Mouse (Mus musculus): ENCODE measurements at regions not wholly inside any gene's neighbourhood (a gene's known extent, or its start where the extent isn't known, plus 50 kb on each side); places are given as distances from the start of the nearest gene placed in this dataset.

- no peaks in the 10 kb centered on the region for H3K79me2 ChIP-seq (ENCODE audit: control insufficient read depth, insufficient read depth)
- H3K79me3 ChIP-seq (ENCODE audit: low read depth) = no peaks in the 10 kb centered on the region
- H3K27me3 ChIP-seq (ENCODE audit: control insufficient read depth, insufficient read depth, insufficient read length) = no peaks in the 10 kb centered on the region
- no peak overlapping the region for H3K4me3 ChIP-seq (ENCODE audit: insufficient read depth, poor library complexity, severe bottlenecking)
- no peaks in the 10 kb centered on the region for H3K36me3 ChIP-seq (ENCODE audit: control insufficient read depth, insufficient read depth)
- no peak overlapping the region for H3ac ChIP-seq (ENCODE audit: control insufficient read depth, insufficient read length, low read depth)
- TF ChIP-seq MYOD1 (IDR thresholded peaks at IDR 0.05; ENCODE audit: control insufficient read depth, insufficient read length, low read depth) (no peak), CEBPB (IDR thresholded peaks at IDR 0.05; ENCODE audit: low read depth) (no peak), USF1 (IDR thresholded peaks at IDR 0.05; ENCODE audit: low read depth) (no peak), MYOG (IDR thresholded peaks at IDR 0.05; ENCODE audit: control insufficient read depth, extremely low read depth, insufficient read length) (no peak), CTCF (IDR thresholded peaks at IDR 0.05; ENCODE audit: control insufficient read depth, insufficient read depth, insufficient read length) (no peak), MAX (IDR thresholded peaks at IDR 0.05) (no peak), FOSL1 (IDR thresholded peaks at IDR 0.05; ENCODE audit: insufficient read depth, low read length, poor library complexity, severe bottlenecking) (no peak)
Observed at GRCm38 (mm10) chr3:115792606-115793005, 77.7 kb upstream of the S1pr1 start.

- Histone ChIP-seq H3K79me2 (ENCODE audit: control insufficient read depth, insufficient read depth) (no peaks in the 10 kb centered on the region), H3K27me3 (ENCODE audit: control insufficient read depth, insufficient read depth, insufficient read length) (no peaks in the 10 kb centered on the region), H3K4me3 (ENCODE audit: insufficient read depth, poor library complexity, severe bottlenecking) (no peak overlapping the region), H3ac (ENCODE audit: control insufficient read depth, insufficient read length, low read depth) (no peak overlapping the region), H3K36me3 (ENCODE audit: control insufficient read depth, insufficient read depth) (no peaks in the 10 kb centered on the region), H3K79me3 (ENCODE audit: low read depth) (no peaks in the 10 kb centered on the region)
- TF ChIP-seq MAX (IDR thresholded peaks at IDR 0.05) (no peak), FOSL1 (IDR thresholded peaks at IDR 0.05; ENCODE audit: insufficient read depth, low read length, poor library complexity, severe bottlenecking) (no peak), CTCF (IDR thresholded peaks at IDR 0.05; ENCODE audit: control insufficient read depth, insufficient read depth, insufficient read length) (no peak), CEBPB (IDR thresholded peaks at IDR 0.05; ENCODE audit: low read depth) (no peak), MYOG (IDR thresholded peaks at IDR 0.05; ENCODE audit: control insufficient read depth, extremely low read depth, insufficient read length) (no peak), USF1 (IDR thresholded peaks at IDR 0.05; ENCODE audit: low read depth) (no peak), MYOD1 (IDR thresholded peaks at IDR 0.05; ENCODE audit: control insufficient read depth, insufficient read length, low read depth) (no peak)
Observed at GRCm38 (mm10) chr3:115793344-115794059, 78.6 kb upstream of the S1pr1 start.

- H3K79me3 ChIP-seq (ENCODE audit: low read depth) = no peaks in the 10 kb centered on the region
- H3K27me3 ChIP-seq (ENCODE audit: control insufficient read depth, insufficient read depth, insufficient read length) = no peaks in the 10 kb centered on the region
- H3K4me3 ChIP-seq (ENCODE audit: insufficient read depth, poor library complexity, severe bottlenecking) = no peak overlapping the region
- no peaks in the 10 kb centered on the region for H3K79me2 ChIP-seq (ENCODE audit: control insufficient read depth, insufficient read depth)
- no peaks in the 10 kb centered on the region for H3K36me3 ChIP-seq (ENCODE audit: control insufficient read depth, insufficient read depth)
- no peak overlapping the region for H3ac ChIP-seq (ENCODE audit: control insufficient read depth, insufficient read length, low read depth)
- TF ChIP-seq MYOD1 (IDR thresholded peaks at IDR 0.05; ENCODE audit: control insufficient read depth, insufficient read length, low read depth) (no peak), USF1 (IDR thresholded peaks at IDR 0.05; ENCODE audit: low read depth) (no peak), FOSL1 (IDR thresholded peaks at IDR 0.05; ENCODE audit: insufficient read depth, low read length, poor library complexity, severe bottlenecking) (no peak), MAX (IDR thresholded peaks at IDR 0.05) (no peak), MYOG (IDR thresholded peaks at IDR 0.05; ENCODE audit: control insufficient read depth, extremely low read depth, insufficient read length) (no peak), CTCF (IDR thresholded peaks at IDR 0.05; ENCODE audit: control insufficient read depth, insufficient read depth, insufficient read length) (no peak), CEBPB (IDR thresholded peaks at IDR 0.05; ENCODE audit: low read depth) (no peak)
Observed at GRCm38 (mm10) chr3:115799326-115799725, 84.5 kb upstream of the S1pr1 start.

- Histone ChIP-seq H3K36me3 (ENCODE audit: control insufficient read depth, insufficient read depth) (no peaks in the 10 kb centered on the region), H3K4me3 (ENCODE audit: insufficient read depth, poor library complexity, severe bottlenecking) (no peak overlapping the region), H3K79me3 (ENCODE audit: low read depth) (no peaks in the 10 kb centered on the region), H3K27me3 (ENCODE audit: control insufficient read depth, insufficient read depth, insufficient read length) (no peaks in the 10 kb centered on the region), H3ac (ENCODE audit: control insufficient read depth, insufficient read length, low read depth) (no peak overlapping the region), H3K79me2 (ENCODE audit: control insufficient read depth, insufficient read depth) (no peaks in the 10 kb centered on the region)
- TF ChIP-seq MYOG (IDR thresholded peaks at IDR 0.05; ENCODE audit: control insufficient read depth, extremely low read depth, insufficient read length) = no peak
- TF ChIP-seq FOSL1 (IDR thresholded peaks at IDR 0.05; ENCODE audit: insufficient read depth, low read length, poor library complexity, severe bottlenecking) = no peak
- no peak for TF ChIP-seq MYOD1 (IDR thresholded peaks at IDR 0.05; ENCODE audit: control insufficient read depth, insufficient read length, low read depth)
- TF ChIP-seq CTCF (IDR thresholded peaks at IDR 0.05; ENCODE audit: control insufficient read depth, insufficient read depth, insufficient read length) = no peak
- no peak for TF ChIP-seq CEBPB (IDR thresholded peaks at IDR 0.05; ENCODE audit: low read depth)
- no peak for TF ChIP-seq USF1 (IDR thresholded peaks at IDR 0.05; ENCODE audit: low read depth)
- TF ChIP-seq MAX (IDR thresholded peaks at IDR 0.05) = no peak
Observed at GRCm38 (mm10) chr3:115799981-115800380, 85.1 kb upstream of the S1pr1 start.

GRCm38 (mm10) chr3:115800873-115801272 lies 86.0 kb upstream of the S1pr1 start:
- Histone ChIP-seq H3K79me3 (ENCODE audit: low read depth) (no peaks in the 10 kb centered on the region), H3K36me3 (ENCODE audit: control insufficient read depth, insufficient read depth) (no peaks in the 10 kb centered on the region), H3K4me3 (ENCODE audit: insufficient read depth, poor library complexity, severe bottlenecking) (no peak overlapping the region), H3ac (ENCODE audit: control insufficient read depth, insufficient read length, low read depth) (no peak overlapping the region), H3K27me3 (ENCODE audit: control insufficient read depth, insufficient read depth, insufficient read length) (no peaks in the 10 kb centered on the region), H3K79me2 (ENCODE audit: control insufficient read depth, insufficient read depth) (no peaks in the 10 kb centered on the region)
- TF ChIP-seq MYOG (IDR thresholded peaks at IDR 0.05; ENCODE audit: control insufficient read depth, extremely low read depth, insufficient read length) (no peak), USF1 (IDR thresholded peaks at IDR 0.05; ENCODE audit: low read depth) (no peak), MAX (IDR thresholded peaks at IDR 0.05) (no peak), FOSL1 (IDR thresholded peaks at IDR 0.05; ENCODE audit: insufficient read depth, low read length, poor library complexity, severe bottlenecking) (no peak), MYOD1 (IDR thresholded peaks at IDR 0.05; ENCODE audit: control insufficient read depth, insufficient read length, low read depth) (no peak)
